Comparison of ENCODE assay signal across 23 mouse cellular contexts in genomic region chr12:31608138-31608537, GRCm38 (mm10). TPM values are rescaled to one million over a fixed set of nuclear protein-coding genes. Genes with fewer than 3 reads are reported as not detected.
"Had no signal": no experiment of that assay in that cellular context is flagged by ENCODE, and none has a peak within 500 bp of the region (broad histone marks: within the 10 kb centered on the region; RNA-seq: fewer than 3 reads in every experiment).

No protein-coding gene starts in this region.

- H3K9ac ChIP-seq: lung, embryonic 14.5 days; midbrain, embryonic 12.5 days; neural tube, embryonic 13.5 days; neural tube, embryonic 15.5 days had no signal

- ATAC-seq: midbrain, embryonic 16.5 days had no signal

- H3K4me1 ChIP-seq: midbrain, embryonic 12.5 days; neural tube, embryonic 13.5 days; neural tube, embryonic 15.5 days had no signal

- DNase-seq: lung, adult 18-20 months; lung, embryonic 14.5 days; lung, postnatal 10 days; midbrain, embryonic 14.5 days; retina, postnatal 1 day; right cerebral cortex, adult 18-20 months; right cerebral cortex, postnatal 25 days; right cerebral cortex, postnatal 4 days; spleen, adult 18-20 months; thymus, adult 18-20 months; thymus, postnatal 14 days; thymus, postnatal 36 days had no signal

- H3K4me3 ChIP-seq: midbrain, embryonic 10.5 days; midbrain, embryonic 12.5 days; myocyte; neural tube, embryonic 13.5 days; neural tube, embryonic 15.5 days had no signal

- H3K36me3 ChIP-seq: midbrain, embryonic 10.5 days; midbrain, embryonic 12.5 days; neural tube, embryonic 13.5 days; neural tube, embryonic 15.5 days had no signal

- H3K27ac ChIP-seq: macrophage; midbrain, embryonic 10.5 days; midbrain, embryonic 12.5 days; neural tube, embryonic 13.5 days; neural tube, embryonic 15.5 days had no signal

- H3K27me3 ChIP-seq: midbrain, embryonic 12.5 days; neural tube, embryonic 13.5 days; neural tube, embryonic 15.5 days had no signal

- H3K4me2 ChIP-seq: lung, embryonic 14.5 days; midbrain, embryonic 12.5 days; neural tube, embryonic 13.5 days; neural tube, embryonic 15.5 days had no signal

- H3K9me3 ChIP-seq: midbrain, embryonic 10.5 days; midbrain, embryonic 12.5 days; neural tube, embryonic 13.5 days; neural tube, embryonic 15.5 days had no signal

RNA-seq across cellular contexts. Expression of gene Slc26a4, which starts 48.4 kb away (rescaled TPM):
- total RNA-seq: megakaryocyte, adult 5-6 weeks; megakaryocyte-erythroid progenitor cell, adult 5-6 weeks had no signal
- polyA plus RNA-seq: lung, embryonic 14.5 days; lung, embryonic 16.5 days; macrophage; midbrain, embryonic 10.5 days; midbrain, embryonic 12.5 days; neural tube, embryonic 11.5 days had no signal
